Mouse (Mus musculus): ENCODE measurements around the gene Vwa5b1. TPM values are rescaled to one million over a fixed set of nuclear protein-coding genes. Genes with fewer than 3 reads are reported as not detected.

Gene Vwa5b1
- polyA plus RNA-seq, 1 experiment from 2014 or later, result 0.08 TPM

DNA sequence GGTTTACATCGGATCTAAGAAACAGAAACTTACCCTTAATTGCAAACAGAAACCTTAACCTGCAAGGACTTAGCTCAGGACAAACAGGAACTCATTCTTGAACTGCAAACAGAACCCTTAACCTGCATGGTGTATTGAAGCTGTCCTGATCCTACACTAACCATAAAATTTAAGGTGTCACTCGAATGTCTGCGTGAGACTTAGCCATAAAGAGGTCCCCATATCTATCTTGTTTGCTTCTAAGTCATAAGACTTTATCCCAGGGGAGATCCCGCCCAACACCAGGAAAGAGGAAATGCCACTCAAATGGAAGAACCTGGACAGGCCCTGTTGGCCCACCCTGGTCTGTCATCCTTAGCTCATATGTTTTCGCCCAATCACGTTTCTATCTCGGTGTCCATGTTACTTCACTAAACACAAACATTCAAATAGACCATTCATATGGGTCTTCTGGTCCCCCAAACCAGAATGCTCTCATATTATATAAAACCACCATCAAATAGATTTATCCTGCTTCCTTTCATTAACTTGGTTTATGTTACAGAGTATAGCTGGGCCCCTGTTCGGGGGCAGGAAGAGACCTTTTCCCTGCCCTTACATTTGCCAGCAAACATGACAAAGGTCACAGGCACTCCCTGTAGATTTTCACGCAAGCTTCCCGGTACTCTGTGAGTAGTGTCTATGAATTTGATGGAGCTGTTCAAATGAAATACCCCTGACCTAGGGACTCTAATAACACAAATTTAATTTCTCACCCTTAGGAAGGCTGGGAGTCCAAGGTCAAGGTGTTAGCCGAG lies 34.6 kb upstream of the Vwa5b1 start:
- 59% methylated on average over 11 of the region's 11 CpGs for WGBS
- no peak for ATAC-seq

DNA sequence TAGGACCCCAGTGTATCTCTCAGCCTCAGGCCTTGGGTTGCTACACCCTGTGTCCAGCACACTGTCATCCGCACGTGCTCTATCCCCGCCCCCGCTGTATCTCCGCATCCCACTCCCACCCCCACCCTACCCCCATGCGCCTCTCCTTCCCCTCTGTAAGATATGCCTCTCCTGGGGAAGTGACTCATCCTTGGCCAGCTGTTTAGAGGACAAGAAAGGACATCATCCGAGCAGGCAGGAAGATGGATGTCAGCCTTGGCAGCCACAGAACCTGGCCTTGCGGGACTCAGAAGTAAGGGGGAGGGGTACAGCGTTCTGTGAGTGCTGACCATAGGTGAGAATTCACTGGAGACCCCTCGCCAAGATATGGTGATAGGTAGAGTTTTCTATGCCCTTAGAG lies 30.8 kb upstream of the Vwa5b1 start:
- DNase-seq (ENCODE audit: low spot score) (no peak), ATAC-seq (no peak)
- no peaks in the 10 kb centered on the region for H3K36me3 ChIP-seq (ENCODE audit: insufficient read depth, low read length)
- H3K4me3 ChIP-seq (ENCODE audit: low read depth, low read length), result no peak overlapping the region
- no peak overlapping the region for H3K9ac ChIP-seq (replicated peaks; ENCODE audit: low read depth)
- H3K9me3 ChIP-seq (ENCODE audit: low read length), result no peaks in the 10 kb centered on the region
- no peak for TF ChIP-seq EP300 (IDR thresholded peaks at IDR 0.05)
- no peak for TF ChIP-seq CTCF (IDR thresholded peaks at IDR 0.05)
- no peak overlapping the region for H3K4me2 ChIP-seq (replicated peaks; ENCODE audit: low read depth, low read length)
- H3K27ac ChIP-seq (ENCODE audit: low read length), result no peak overlapping the region
- no peaks in the 10 kb centered on the region for H3K4me1 ChIP-seq (ENCODE audit: insufficient read depth, low read depth, low read length)
- H3K27me3 ChIP-seq (replicated peaks; ENCODE audit: insufficient read depth, low read length), result no peaks in the 10 kb centered on the region
- 39% methylated on average over 8 of the region's 10 CpGs for WGBS

More for the DNA sequence above, 34.6 kb upstream of the Vwa5b1 start:
- Histone ChIP-seq H3K4me3 (ENCODE audit: low read depth, low read length) (no peak overlapping the region), H3K27ac (ENCODE audit: low read length) (no peak overlapping the region), H3K9ac (replicated peaks; ENCODE audit: low read depth) (no peak overlapping the region), H3K4me1 (ENCODE audit: insufficient read depth, low read depth, low read length) (no peaks in the 10 kb centered on the region), H3K36me3 (ENCODE audit: insufficient read depth, low read length) (no peaks in the 10 kb centered on the region), H3K27me3 (replicated peaks; ENCODE audit: insufficient read depth, low read length) (no peaks in the 10 kb centered on the region), H3K4me2 (replicated peaks; ENCODE audit: low read depth, low read length) (no peak overlapping the region), H3K9me3 (ENCODE audit: low read length) (no peaks in the 10 kb centered on the region)
- TF ChIP-seq EP300 (IDR thresholded peaks at IDR 0.05) (no peak), CTCF (IDR thresholded peaks at IDR 0.05) (no peak)
- no peak for DNase-seq (ENCODE audit: low spot score)

GRCm38 (mm10) chr4:138659936-138660602 lies 24.4 kb upstream of the Vwa5b1 start:
- WGBS, result 73% methylated on average over 11 of the region's 11 CpGs
- no peak overlapping the region for H3K4me3 ChIP-seq (ENCODE audit: low read depth, low read length)

GRCm38 (mm10) chr4:138653056-138653455 lies 17.4 kb upstream of the Vwa5b1 start:
- no peaks in the 10 kb centered on the region for H3K4me1 ChIP-seq (ENCODE audit: insufficient read depth, low read depth, low read length)
- no peaks in the 10 kb centered on the region for H3K9me3 ChIP-seq (ENCODE audit: low read length)
- H3K27ac ChIP-seq (ENCODE audit: low read length), result no peak overlapping the region
- H3K9ac ChIP-seq (replicated peaks; ENCODE audit: low read depth), result no peak overlapping the region
- no peak overlapping the region for H3K4me2 ChIP-seq (replicated peaks; ENCODE audit: low read depth, low read length)
- DNase-seq (ENCODE audit: low spot score) (no peak), ATAC-seq (no peak)
- 39% methylated on average over 6 of the region's 6 CpGs for WGBS
- no peaks in the 10 kb centered on the region for H3K27me3 ChIP-seq (replicated peaks; ENCODE audit: insufficient read depth, low read length)
- no peak overlapping the region for H3K4me3 ChIP-seq (ENCODE audit: low read depth, low read length)
- TF ChIP-seq EP300 (IDR thresholded peaks at IDR 0.05), result no peak
- no peak for TF ChIP-seq CTCF (IDR thresholded peaks at IDR 0.05)
- no peaks in the 10 kb centered on the region for H3K36me3 ChIP-seq (ENCODE audit: insufficient read depth, low read length)

More at GRCm38 (mm10) chr4:138659936-138660602, 24.4 kb upstream of the Vwa5b1 start:
- no peaks in the 10 kb centered on the region for H3K4me1 ChIP-seq (ENCODE audit: insufficient read depth, low read depth, low read length)
- H3K9ac ChIP-seq (replicated peaks; ENCODE audit: low read depth), result no peak overlapping the region
- H3K4me2 ChIP-seq (replicated peaks; ENCODE audit: low read depth, low read length), result no peak overlapping the region
- no peak for DNase-seq (ENCODE audit: low spot score)
- TF ChIP-seq CTCF (IDR thresholded peaks at IDR 0.05) (no peak), EP300 (IDR thresholded peaks at IDR 0.05) (no peak)
- H3K27ac ChIP-seq (ENCODE audit: low read length), result no peak overlapping the region
- ATAC-seq, result no peak
- H3K9me3 ChIP-seq (ENCODE audit: low read length), result no peaks in the 10 kb centered on the region
- no peaks in the 10 kb centered on the region for H3K27me3 ChIP-seq (replicated peaks; ENCODE audit: insufficient read depth, low read length)
- no peaks in the 10 kb centered on the region for H3K36me3 ChIP-seq (ENCODE audit: insufficient read depth, low read length)

DNA sequence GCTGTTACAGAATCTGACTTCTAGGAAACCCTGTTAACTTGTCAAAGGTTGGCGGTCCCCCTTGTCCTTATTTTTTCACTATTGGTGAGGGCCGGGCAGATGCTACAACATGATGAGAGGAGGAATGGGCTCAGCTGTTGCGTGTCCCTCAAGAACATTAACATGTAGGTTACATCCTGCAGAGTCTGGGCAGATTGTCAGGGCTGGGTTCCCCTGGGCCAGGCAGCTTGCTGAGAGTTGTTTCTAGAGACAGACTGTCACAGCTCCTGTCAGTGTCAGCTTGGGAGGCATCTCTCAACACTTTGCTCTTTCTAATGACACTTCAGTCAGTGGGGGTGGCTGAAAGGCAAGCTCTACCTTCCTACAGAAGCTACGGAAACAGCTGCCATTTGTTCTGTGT lies 16.2 kb upstream of the Vwa5b1 start:
- WGBS, result 82% methylated on average over 4 of the region's 4 CpGs
- H3K4me2 ChIP-seq (replicated peaks; ENCODE audit: low read depth, low read length), result no peak overlapping the region
- no peaks in the 10 kb centered on the region for H3K27me3 ChIP-seq (replicated peaks; ENCODE audit: insufficient read depth, low read length)
- H3K4me3 ChIP-seq (ENCODE audit: low read depth, low read length), result no peak overlapping the region
- TF ChIP-seq CTCF (IDR thresholded peaks at IDR 0.05) (no peak), EP300 (IDR thresholded peaks at IDR 0.05) (no peak)
- H3K9ac ChIP-seq (replicated peaks; ENCODE audit: low read depth), result no peak overlapping the region
- no peaks in the 10 kb centered on the region for H3K36me3 ChIP-seq (ENCODE audit: insufficient read depth, low read length)
- H3K9me3 ChIP-seq (ENCODE audit: low read length), result no peaks in the 10 kb centered on the region
- no peak overlapping the region for H3K27ac ChIP-seq (ENCODE audit: low read length)
- ATAC-seq (no peak), DNase-seq (ENCODE audit: low spot score) (no peak)
- H3K4me1 ChIP-seq (ENCODE audit: insufficient read depth, low read depth, low read length), result no peaks in the 10 kb centered on the region

DNA sequence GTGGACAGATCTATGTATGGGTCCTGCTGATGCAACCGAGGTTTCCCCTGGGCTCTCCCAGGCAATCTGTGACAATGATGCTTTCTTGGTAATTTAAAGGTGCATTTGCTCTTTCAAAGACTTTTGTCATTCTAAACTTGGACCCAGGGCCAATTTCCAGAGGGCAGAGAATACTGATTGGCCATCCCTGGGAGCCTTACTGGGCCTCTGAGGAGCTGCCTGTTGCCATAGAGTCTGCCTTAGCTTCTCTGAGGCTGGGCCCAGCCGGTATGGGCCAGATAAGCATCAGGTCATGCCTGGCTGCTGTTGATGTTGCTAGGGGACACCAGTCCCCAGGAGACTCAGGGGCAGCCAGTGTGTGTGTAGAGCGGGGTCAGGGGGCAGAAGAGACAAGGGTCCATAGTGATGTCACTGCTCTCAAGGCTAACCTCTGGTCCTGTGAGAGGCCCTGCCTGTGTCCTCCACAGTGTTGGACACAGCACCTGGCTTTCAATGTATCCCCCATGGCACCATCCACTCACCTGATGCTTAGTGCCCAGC lies 12.5 kb upstream of the Vwa5b1 start:
- H3K4me2 ChIP-seq (replicated peaks; ENCODE audit: low read depth, low read length), result no peak overlapping the region
- no peaks in the 10 kb centered on the region for H3K27me3 ChIP-seq (replicated peaks; ENCODE audit: insufficient read depth, low read length)
- H3K9ac ChIP-seq (replicated peaks; ENCODE audit: low read depth), result no peak overlapping the region
- H3K4me3 ChIP-seq (ENCODE audit: low read depth, low read length), result no peak overlapping the region
- WGBS, result 59% methylated on average over 3 of the region's 3 CpGs
- no peak for TF ChIP-seq CTCF (IDR thresholded peaks at IDR 0.05)
- no peak for TF ChIP-seq EP300 (IDR thresholded peaks at IDR 0.05)
- ATAC-seq (no peak), DNase-seq (ENCODE audit: low spot score) (no peak)
- H3K4me1 ChIP-seq (ENCODE audit: insufficient read depth, low read depth, low read length), result no peaks in the 10 kb centered on the region
- H3K9me3 ChIP-seq (ENCODE audit: low read length), result no peaks in the 10 kb centered on the region
- no peak overlapping the region for H3K27ac ChIP-seq (ENCODE audit: low read length)
- no peaks in the 10 kb centered on the region for H3K36me3 ChIP-seq (ENCODE audit: insufficient read depth, low read length)
